Mouse (Mus musculus) ES-Bruce4 (cell line): ENCODE data around the gene H2-D1.

Experiments used
- CTCF ChIP-seq: IDR thresholded peaks from one replicate; pipeline ENCODE4 v1.8.1; 2011; ENCODE audit warnings: low read depth, low read length
- POLR2A ChIP-seq: IDR thresholded peaks from one replicate; pipeline ENCODE4 v1.8.1; 2011; ENCODE audit warnings: low read length; ENCODE audit not compliant: insufficient read depth

DNA sequence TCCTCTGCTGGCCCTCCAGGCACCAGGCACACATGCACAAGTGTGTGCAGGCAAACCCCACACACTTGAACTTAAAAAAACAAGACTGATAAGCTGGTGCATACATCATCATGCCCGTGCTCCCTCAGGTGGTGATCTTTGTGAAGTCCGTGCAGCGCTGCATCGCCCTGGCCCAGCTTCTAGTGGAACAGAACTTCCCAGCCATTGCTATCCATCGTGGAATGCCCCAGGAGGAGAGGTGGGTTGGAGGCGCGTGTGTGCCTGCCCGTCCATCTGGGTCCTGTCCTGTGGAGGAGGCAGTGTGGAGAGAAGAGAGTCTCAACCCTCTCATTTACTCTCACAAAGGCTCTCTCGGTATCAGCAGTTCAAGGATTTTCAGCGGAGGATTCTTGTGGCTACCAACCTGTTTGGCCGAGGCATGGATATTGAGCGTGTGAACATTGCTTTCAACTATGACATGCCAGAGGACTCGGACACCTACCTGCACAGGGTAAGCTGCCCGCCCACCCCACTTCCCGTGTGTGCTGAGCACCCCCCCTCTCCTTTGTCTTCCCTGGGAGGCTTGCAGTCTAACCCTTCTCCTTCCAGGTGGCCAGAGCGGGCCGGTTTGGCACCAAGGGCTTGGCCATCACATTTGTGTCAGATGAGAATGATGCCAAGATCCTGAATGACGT is 9.8 kb upstream of the H2-D1 start:
- TF ChIP-seq POLR2A: no peak
- TF ChIP-seq CTCF: no peak
